Mouse (Mus musculus) CH12.LX (cell line): Measurements from ENCODE around the gene Tusc1. TPM values are rescaled to one million over a fixed set of nuclear protein-coding genes. Genes with fewer than 3 reads are reported as not detected.

ENCODE experiments used
- DNase-seq: peaks from one replicate; pipeline ENCODE4 v3.0.0-alpha.2; 2013; ENCODE audit errors: extremely low read depth
- H3K27ac ChIP-seq: 2 replicates; pipeline ENCODE4 v1.5.1; 2012; ENCODE audit warnings: low read depth, mild to moderate bottlenecking, control low read depth, moderate library complexity; ENCODE audit not compliant: insufficient read depth
- H3K27me3 ChIP-seq: replicated peaks from 2 replicates; pipeline ENCODE3; 2012; ENCODE audit warnings: inconsistent platforms
- H3K36me3 ChIP-seq, 2 experiments: replicated peaks in 1 of 2; 2 replicates each; pipeline versions ENCODE3 to v1.6.1; 2012; ENCODE audit warnings: inconsistent platforms in 1 of 2, low read length in 1 of 2, mild to moderate bottlenecking in 1 of 2, mixed read lengths in 1 of 2, moderate library complexity in 1 of 2; ENCODE audit not compliant: control insufficient read depth in 1 of 2, insufficient read depth in 1 of 2
- H3K4me1 ChIP-seq, 2 experiments: 2 replicates each; pipeline ENCODE4 v1.6.1; 2012; ENCODE audit warnings: inconsistent platforms in 1 of 2, moderate library complexity in 1 of 2; ENCODE audit not compliant: insufficient read depth in 2 of 2, control insufficient read depth in 1 of 2
- H3K4me2 ChIP-seq: 2 replicates; pipeline ENCODE4 v1.6.1; 2012; ENCODE audit warnings: low read depth, mild to moderate bottlenecking, control low read depth; ENCODE audit not compliant: poor library complexity, insufficient read depth, severe bottlenecking
- H3K4me3 ChIP-seq, 3 experiments: fragments of 150-350 bp in 1 of 3; sonication (generic) in 1 of 3; replicated peaks in 1 of 3; 2 replicates each; pipeline versions ENCODE3 to v1.5.1; 2011 to 2012; ENCODE audit warnings: low read depth in 2 of 3, low read length in 2 of 3, mild to moderate bottlenecking in 2 of 3, moderate library complexity in 2 of 3, control low read depth in 1 of 3, improper control_type of control experiment in 1 of 3, inconsistent platforms in 1 of 3, mixed read lengths in 1 of 3; ENCODE audit not compliant: poor library complexity in 1 of 3
- H3K79me2 ChIP-seq: replicated peaks from 2 replicates; pipeline ENCODE4 v1.6.1; 2012; ENCODE audit warnings: mild to moderate bottlenecking, moderate library complexity; ENCODE audit not compliant: control insufficient read depth, poor library complexity, insufficient read depth, severe bottlenecking; ENCODE audit errors: extremely low read depth
- H3K9ac ChIP-seq: 2 replicates; pipeline ENCODE4 v1.6.1; 2012; ENCODE audit warnings: low read depth, mild to moderate bottlenecking, control low read depth, moderate library complexity; ENCODE audit not compliant: insufficient read depth
- H3K9me3 ChIP-seq: replicated peaks from 2 replicates; pipeline ENCODE3; 2012; ENCODE audit warnings: low read length, inconsistent platforms, mixed read lengths
- CHD1 ChIP-seq: IDR thresholded peaks from 2 replicates; pipeline ENCODE4 v1.6.1; 2012; ENCODE audit warnings: low read depth, low read length, improper control_type of control experiment, inconsistent platforms
- CTCF ChIP-seq, 2 experiments: IDR thresholded peaks in 1 of 2; conservative IDR thresholded peaks in 1 of 2; 2 replicates each; pipeline ENCODE4 v1.5.1; 2011 to 2012; ENCODE audit warnings: low read depth in 2 of 2, low read length in 2 of 2, improper control_type of control experiment in 1 of 2, inconsistent platforms in 1 of 2, mild to moderate bottlenecking in 1 of 2, moderate library complexity in 1 of 2
- E2F4 ChIP-seq: IDR thresholded peaks from 2 replicates; pipeline ENCODE4 v1.6.1; 2011; ENCODE audit warnings: low read depth, low read length, improper control_type of control experiment; ENCODE audit not compliant: insufficient replicate concordance
- ELF1 ChIP-seq: IDR thresholded peaks from 2 replicates; pipeline ENCODE4 v1.6.1; 2014; ENCODE audit warnings: low read depth, mild to moderate bottlenecking, inconsistent platforms, low read length, improper control_type of control experiment
- EP300 ChIP-seq: IDR thresholded peaks from 2 replicates; pipeline ENCODE4 v1.6.1; 2011; ENCODE audit warnings: low read length, improper control_type of control experiment
- ETS1 ChIP-seq: conservative IDR thresholded peaks from 2 replicates; pipeline ENCODE4 v1.6.1; 2012; ENCODE audit warnings: low read depth, mild to moderate bottlenecking, inconsistent platforms, low read length, improper control_type of control experiment, moderate library complexity
- GABPA ChIP-seq: IDR thresholded peaks from 2 replicates; pipeline ENCODE4 v1.6.1; 2012; ENCODE audit warnings: low read depth, low read length, improper control_type of control experiment, inconsistent platforms; ENCODE audit not compliant: insufficient replicate concordance
- JUND ChIP-seq: conservative IDR thresholded peaks from 2 replicates; pipeline ENCODE4 v1.6.1; 2011; ENCODE audit warnings: low read depth, low read length, improper control_type of control experiment
- MAFK ChIP-seq: IDR thresholded peaks from 2 replicates; pipeline ENCODE4 v1.6.1; 2011; ENCODE audit warnings: low read length, improper control_type of control experiment; ENCODE audit not compliant: insufficient replicate concordance
- MAX ChIP-seq: IDR thresholded peaks from 2 replicates; pipeline ENCODE4 v1.6.1; 2011; ENCODE audit warnings: low read length, improper control_type of control experiment
- MAZ ChIP-seq: IDR thresholded peaks from 2 replicates; pipeline ENCODE4 v1.6.1; 2012; ENCODE audit warnings: low read depth, mild to moderate bottlenecking, inconsistent platforms, low read length, improper control_type of control experiment, moderate library complexity
- MEF2A ChIP-seq: IDR thresholded peaks from 2 replicates; pipeline ENCODE4 v1.6.1; 2014; ENCODE audit warnings: low read depth, mild to moderate bottlenecking, inconsistent platforms, low read length, improper control_type of control experiment, borderline replicate concordance
- MYC ChIP-seq: IDR thresholded peaks from 2 replicates; pipeline ENCODE4 v1.6.1; 2011; ENCODE audit warnings: low read depth, mild to moderate bottlenecking, improper control_type of control experiment, low read length
- NELFE ChIP-seq: IDR thresholded peaks from 2 replicates; pipeline ENCODE4 v1.6.1; 2011; ENCODE audit warnings: low read depth, low read length, improper control_type of control experiment
- NRF1 ChIP-seq: IDR thresholded peaks from 2 replicates; pipeline ENCODE4 v1.6.1; 2014; ENCODE audit warnings: low read depth, mild to moderate bottlenecking, inconsistent platforms, low read length, improper control_type of control experiment, moderate library complexity
- PAX5 ChIP-seq: IDR thresholded peaks from 2 replicates; pipeline ENCODE4 v1.6.1; 2012; ENCODE audit warnings: low read length, inconsistent platforms, mixed read lengths
- SIN3A ChIP-seq: IDR thresholded peaks from 2 replicates; pipeline ENCODE4 v1.6.1; 2012; ENCODE audit warnings: low read length, improper control_type of control experiment, inconsistent platforms
- SMC3 ChIP-seq: IDR thresholded peaks from 2 replicates; pipeline ENCODE4 v1.6.1; 2011; ENCODE audit warnings: low read depth, low read length, improper control_type of control experiment
- UBTF ChIP-seq: IDR thresholded peaks from 2 replicates; pipeline ENCODE4 v1.6.1; 2012; ENCODE audit warnings: low read depth, mild to moderate bottlenecking, inconsistent platforms, low read length, improper control_type of control experiment, moderate library complexity
- USF2 ChIP-seq: conservative IDR thresholded peaks from 2 replicates; pipeline ENCODE4 v1.6.1; 2011; ENCODE audit warnings: low read depth, low read length, improper control_type of control experiment
- ZMIZ1 ChIP-seq: IDR thresholded peaks from 2 replicates; pipeline ENCODE4 v1.6.1; 2012; ENCODE audit warnings: low read depth, mild to moderate bottlenecking, inconsistent platforms, low read length, improper control_type of control experiment
- dilution Hi-C: fragments of 300-500 bp; cut with MboI; formaldehyde crosslinking; loops from 2 replicates; pipeline ENCODE4 v1.14.3; 2020; ENCODE audit warnings: low sequenced_read_pairs; ENCODE audit not compliant: extremely low pct_unique_long_range_greater_than_20kb, extremely low pct_ligation_motif_present
- in situ Hi-C: fragments of 300-500 bp; cut with MboI; formaldehyde crosslinking; loops from 3 replicates; pipeline ENCODE4 v1.14.3; 2019; ENCODE audit warnings: low sequenced_read_pairs, low pct_ligation_motif_present, low pct_unique_long_range_greater_than_20kb, mixed read lengths
- polyA plus RNA-seq: library from polyadenylated mRNA; unstranded; fragments of >175 nt; gene quantifications from 2 replicates; pipeline ENCODE4 v1.2.1, GENCODE M21; 2012; ENCODE audit warnings: low read depth; ENCODE audit not compliant: insufficient read length
- total RNA-seq, 2 experiments: library from RNA; depleted of rRNA; stranded (reverse); fragments of 300-350 nt in 1 of 2; fragments of >200 nt in 1 of 2; gene quantifications; 2 replicates each; pipeline ENCODE4 v1.2.3; 2012 to 2014

The Tusc1 gene
- total and polyA plus RNA-seq, 3 experiments: not detected

GRCm38 (mm10) chr4:93344357-93344756, 9.0 kb upstream of the Tusc1 start:
- Histone ChIP-seq H3K27me3 (no peaks in the 10 kb centered on the region), H3K4me1 (no peaks in the 10 kb centered on the region), H3K36me3 (no peaks in the 10 kb centered on the region), H3K27ac (no peak overlapping the region), H3K79me2 (no peaks in the 10 kb centered on the region)
- dilution Hi-C loops: no loop called here
- in situ Hi-C loops: no loop called here
- no peak for DNase-seq
- TF ChIP-seq E2F4 (no peak), ETS1 (no peak), GABPA (no peak), EP300 (no peak), MAFK (no peak), NELFE (no peak), SIN3A (no peak), JUND (no peak), ELF1 (no peak), CHD1 (no peak), MEF2A (no peak)
- TF ChIP-seq, all 38 proteins: peak for 0
- Histone ChIP-seq H3K9ac (no peak overlapping the region), H3K9me3 (peaks cover 2% of the 10 kb centered on the region), H3K4me2 (no peak overlapping the region), H3K4me3 (no peak overlapping the region)

DNA sequence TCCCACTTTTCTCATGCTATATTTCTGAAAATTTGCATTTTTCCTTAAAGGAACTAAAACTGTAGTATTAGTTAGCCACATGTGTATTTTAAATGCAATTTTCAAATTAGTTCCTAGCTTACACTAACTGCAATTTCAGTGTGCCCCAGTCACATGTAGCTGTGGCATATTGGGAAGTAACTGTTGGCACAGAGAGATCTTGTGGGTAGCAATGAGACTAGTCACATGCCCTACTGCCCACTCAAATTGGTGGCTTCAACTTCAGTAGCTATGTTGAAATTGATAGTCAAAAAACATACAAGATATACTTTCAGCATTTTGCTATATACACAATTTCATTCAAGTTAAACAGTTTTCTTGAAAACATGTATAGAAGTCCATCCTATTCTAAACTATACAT, 6.3 kb upstream of the Tusc1 start:
- no peak overlapping the region for H3K4me3 ChIP-seq
- H3K9me3 ChIP-seq: no peaks in the 10 kb centered on the region
- H3K4me2 ChIP-seq: no peak overlapping the region
- TF ChIP-seq CTCF (conservative IDR thresholded peaks at IDR 0.05 in 1 of 2, IDR thresholded peaks at IDR 0.05 in 1 of 2; ENCODE audit: low read depth in 2 of 2, low read length in 2 of 2): no peak
- TF ChIP-seq SMC3: no peak
- TF ChIP-seq USF2: no peak
- no peak for TF ChIP-seq UBTF
- no peak for TF ChIP-seq JUND
- TF ChIP-seq MAX: no peak
- TF ChIP-seq PAX5: no peak
- TF ChIP-seq EP300: no peak
- TF ChIP-seq MYC: no peak
- TF ChIP-seq ZMIZ1: no peak
- no peak for TF ChIP-seq SIN3A
- no peak for TF ChIP-seq GABPA
- no peak for TF ChIP-seq NRF1
- no peak for TF ChIP-seq MAZ
- no peaks in the 10 kb centered on the region for H3K27me3 ChIP-seq
- no peak for DNase-seq
- dilution Hi-C loops (no loop called here), in situ Hi-C loops (no loop called here)
- no peak overlapping the region for H3K27ac ChIP-seq
- no peaks in the 10 kb centered on the region for H3K36me3 ChIP-seq
- H3K9ac ChIP-seq: no peak overlapping the region
- no peaks in the 10 kb centered on the region for H3K4me1 ChIP-seq
- H3K79me2 ChIP-seq: no peaks in the 10 kb centered on the region
